Mouse (Mus musculus) bone marrow macrophage, adult 2 months (primary cell): Measurements from ENCODE around the gene Mroh2a.

Source experiments
- CTCF ChIP-seq: IDR thresholded peaks from 2 replicates; pipeline ENCODE4 v1.5.1; 2012; ENCODE audit warnings: low read depth, mild to moderate bottlenecking, low read length, moderate library complexity
- POLR2A ChIP-seq: IDR thresholded peaks from 2 replicates; pipeline ENCODE4 v1.6.1; 2012; ENCODE audit warnings: mild to moderate bottlenecking, low read depth, low read length, borderline replicate concordance

GRCm38 (mm10) chr1:88238771-88239170 is 12.0 kb downstream of the Mroh2a start:
- TF ChIP-seq CTCF (no peak), POLR2A (no peak)
